8 mouse cellular contexts compared by ENCODE assay signal in genomic region chr11:115321906-115322693, GRCm38 (mm10). TPM values are rescaled to one million over a fixed set of nuclear protein-coding genes. Genes with fewer than 3 reads are reported as not detected.
DNase-seq lines count a peak whose midpoint lies in the region; ATAC-seq and TF ChIP-seq lines count a peak whose summit lies in the region.

Ush1g (minus strand) TSS chr11:115322041.

- WGBS in cerebellum, adult 2 months: 5% methylated on average over 35 of the region's 35 CpGs
- 4% methylated on average over 35 of the region's 35 CpGs for WGBS in forebrain, postnatal 0 days
- 4% methylated on average over 35 of the region's 35 CpGs for WGBS in kidney, adult 2 months

- peak within 1 kb of the TSS; percentile 56 for H3K4me3 ChIP-seq in gastrocnemius, adult 2 months
- H3K4me3 ChIP-seq in cerebellum, adult 2 months (replicated peaks; ENCODE audit: insufficient read depth, low read depth, low read length): peak within 1 kb of the TSS; percentile 42
- H3K4me3 ChIP-seq in forebrain, postnatal 0 days (ENCODE audit: low read depth, low read length): peak within 1 kb of the TSS; percentile 14; the same call in 1 of the 2 replicates
- no peak within 1 kb of the TSS for H3K4me3 ChIP-seq in kidney, adult 2 months (ENCODE audit: insufficient read depth, low read depth, low read length)

- H3K9me3 ChIP-seq in forebrain, postnatal 0 days (ENCODE audit: low read length): no peaks in the 10 kb centered on the region

- H3K4me1 ChIP-seq in cerebellum, adult 2 months (ENCODE audit: control insufficient read depth, insufficient read depth, low read length): peaks cover 10% of the 10 kb centered on the region
- no peaks in the 10 kb centered on the region for H3K4me1 ChIP-seq in forebrain, postnatal 0 days (ENCODE audit: insufficient read depth)
- no peaks in the 10 kb centered on the region for H3K4me1 ChIP-seq in kidney, adult 2 months (ENCODE audit: control insufficient read depth, insufficient read depth, low read length)

- no peaks in the 10 kb centered on the region for H3K27me3 ChIP-seq in cerebellum, adult 2 months (ENCODE audit: control insufficient read depth, insufficient read depth, low read length)
- H3K27me3 ChIP-seq in forebrain, postnatal 0 days (ENCODE audit: insufficient read depth, low read length): peaks cover 71% of the 10 kb centered on the region
- H3K27me3 ChIP-seq in kidney, adult 2 months (replicated peaks; ENCODE audit: control insufficient read depth, insufficient read depth, low read length): peaks cover 2% of the 10 kb centered on the region; the same call in 1 of the 2 replicates

- intact Hi-C loops in gastrocnemius, adult 2 months (cut with DNase I): loop anchor here (1.0 kb wide), 1 partner anchor 32 kb away; no protein-coding TSS in a partner anchor

- no peaks in the 10 kb centered on the region for H3K36me3 ChIP-seq in forebrain, postnatal 0 days (ENCODE audit: insufficient read depth)
- no peaks in the 10 kb centered on the region for H3K36me3 ChIP-seq in kidney, adult 2 months (ENCODE audit: control insufficient read depth, insufficient read depth, low read length)

- TF ChIP-seq CTCF in gastrocnemius, adult 2 months (IDR thresholded peaks at IDR 0.05): peak; percentile 88
- peak; percentile 82 for TF ChIP-seq CTCF in cerebellum, adult 2 months (IDR thresholded peaks at IDR 0.05; ENCODE audit: borderline replicate concordance, insufficient read depth, low read depth, low read length)
- peak; percentile 96 for TF ChIP-seq CTCF in forebrain, postnatal 0 days (IDR thresholded peaks at IDR 0.05; ENCODE audit: low read depth)
- peak; percentile 77 for TF ChIP-seq CTCF in kidney, adult 2 months (conservative IDR thresholded peaks at IDR 0.05; ENCODE audit: insufficient read depth, insufficient read length, low read depth, low read length)

- H3K9ac ChIP-seq in forebrain, postnatal 0 days: no peak within 1 kb of the TSS

- peak within 1 kb of the TSS; percentile 31; the same call in 1 of the 2 replicates for H3K27ac ChIP-seq in gastrocnemius, adult 2 months
- no peak within 1 kb of the TSS for H3K27ac ChIP-seq in cerebellum, adult 2 months (ENCODE audit: insufficient read depth, low read length)
- H3K27ac ChIP-seq in forebrain, postnatal 0 days (ENCODE audit: low read depth, low read length): no peak within 1 kb of the TSS
- H3K27ac ChIP-seq in kidney, adult 2 months (ENCODE audit: insufficient read depth, low read depth, low read length): no peak within 1 kb of the TSS

- peak within 1 kb of the TSS; percentile 14 for H3K4me2 ChIP-seq in forebrain, postnatal 0 days (ENCODE audit: low read depth)

- TF ChIP-seq POLR2A in cerebellum, adult 2 months (IDR thresholded peaks at IDR 0.05; ENCODE audit: borderline replicate concordance, insufficient read depth, low read length): no peak
- no peak for TF ChIP-seq POLR2A in kidney, adult 2 months (IDR thresholded peaks at IDR 0.05; ENCODE audit: low read depth, low read length)

- ATAC-seq in forebrain, postnatal 0 days: peak; percentile 71

- DNase-seq in gastrocnemius, adult 2 months: peak; percentile 74
- no peak for DNase-seq in gastrocnemius, adult 8-10 months (ENCODE audit: low spot score in 2 of 2)
- peak; percentile 73 for DNase-seq in ES-CJ7 (ENCODE audit: low read depth, low spot score)
- peak; percentile 50 to 68 for DNase-seq in cerebellum, adult 2 months
- peak; percentile 76 for DNase-seq in forebrain, postnatal 0 days
- peak; percentile 44 for DNase-seq in kidney, adult 2 months
- peak; percentile 60 for DNase-seq in lung, postnatal 10 days
- DNase-seq in retina, postnatal 1 day: peak; percentile 85

RNA-seq across cellular contexts. Expression of gene Ush1g, which starts in this region (rescaled TPM):
- total RNA-seq in gastrocnemius, adult 2 months (2021): under 1 TPM; 0.61 to 0.81 TPM
- under 1 TPM; 0.15 to 0.34 (median 0.24) TPM for total RNA-seq in gastrocnemius, adult 8-10 months (2022)
- polyA plus RNA-seq in cerebellum, adult 2 months (2012; rRNA removed): 1.4 TPM in 2 replicates
- total RNA-seq in forebrain, postnatal 0 days (2014; rRNA removed): 0.23 and 0.33 TPM in 2 replicates
- 0.06 and 0.09 TPM in 2 replicates for polyA plus RNA-seq in forebrain, postnatal 0 days (2015; fragmentation: Nextera tagmentation; extraction: Ambion mirVana)
- polyA plus RNA-seq in kidney, adult 2 months (2012; rRNA removed): 0.04 and 0.05 TPM in 2 replicates

Comparison
In these comparisons a context has a peak if more than half of its experiments do, and no peak if none do; other contexts are left out.
1. Peak in DNase-seq, H3K4me3 ChIP-seq and H3K27ac ChIP-seq in gastrocnemius, adult 2 months; RNA of the gene not detected or under 1 TPM.
2. Peak in DNase-seq, ATAC-seq, H3K4me3 ChIP-seq and H3K4me2 ChIP-seq in forebrain, postnatal 0 days; RNA of the gene not detected or under 1 TPM.
3. Peak in DNase-seq in kidney, adult 2 months; RNA of the gene not detected or under 1 TPM.
4. DNase-seq: peak in ES-CJ7 (single experiment), cerebellum, adult 2 months (2 of 2), lung, postnatal 10 days (single experiment) and retina, postnatal 1 day (single experiment); none in gastrocnemius, adult 8-10 months (0 of 2).
5. Peak in every context shown above with its lines, with median percentiles within 50 percentile points of each other: CTCF ChIP-seq.